Mouse (Mus musculus) left cerebral cortex, postnatal 4 days (tissue): ENCODE data around the gene Tas1r3. TPM values are rescaled to one million over a fixed set of nuclear protein-coding genes. Genes with fewer than 3 reads are reported as not detected.

Source experiments
- DNase-seq: peaks from one replicate; pipeline ENCODE4 v3.0.0-alpha.2; 2022
- intact Hi-C: fragments of 180-260 bp; cut with DNase I; formaldehyde crosslinking; loops from one replicate; pipeline ENCODE4 v1.15.1; 2025
- total RNA-seq, 2 experiments: library from RNA; stranded (reverse); gene quantifications; 2 replicates each; pipeline ENCODE4 v1.2.3; 2021

Gene Tas1r3
- total RNA-seq: under 1 TPM; 0.28 to 0.32 TPM

- DNase-seq: no peak
- intact Hi-C loops: no loop called here
These were observed at the start of gene Tas1r3 for GRCm38 (mm10) chr4:155863001-155863400. TSS of gene Tas1r3 (minus strand) at chr4:155863362.

- no peak for DNase-seq
- intact Hi-C loops: no loop called here
These were observed 45.6 kb upstream of the Tas1r3 start for GRCm38 (mm10) chr4:155908751-155909150.

- DNase-seq: no peak
- intact Hi-C loops: no loop called here
These were observed 45.1 kb upstream of the Tas1r3 start for GRCm38 (mm10) chr4:155908281-155908680.

GRCm38 (mm10) chr4:155907003-155907402, 43.8 kb upstream of the Tas1r3 start:
- no peak for DNase-seq
- intact Hi-C loops: no loop called here

GRCm38 (mm10) chr4:155906125-155906524, 43.0 kb upstream of the Tas1r3 start:
- DNase-seq: no peak
- intact Hi-C loops: no loop called here

- DNase-seq: no peak
- intact Hi-C loops: no loop called here
These were observed 42.5 kb upstream of the Tas1r3 start for GRCm38 (mm10) chr4:155905634-155906033.

- DNase-seq: peak; percentile 48
- intact Hi-C loops: no loop called here
These were observed 41.3 kb upstream of the Tas1r3 start for GRCm38 (mm10) chr4:155904318-155905102.

GRCm38 (mm10) chr4:155903246-155903645, 40.1 kb upstream of the Tas1r3 start:
- no peak for DNase-seq
- intact Hi-C loops: no loop called here

- intact Hi-C loops: no loop called here
- DNase-seq: peak; percentile 49
These were observed 38.0 kb upstream of the Tas1r3 start for GRCm38 (mm10) chr4:155901205-155901604.

- DNase-seq: no peak
- intact Hi-C loops: no loop called here
These were observed 36.2 kb upstream of the Tas1r3 start for GRCm38 (mm10) chr4:155899355-155899754.

GRCm38 (mm10) chr4:155898318-155898717, 35.2 kb upstream of the Tas1r3 start:
- no peak for DNase-seq
- intact Hi-C loops: no loop called here

GRCm38 (mm10) chr4:155896461-155896860, 33.3 kb upstream of the Tas1r3 start:
- intact Hi-C loops: no loop called here
- no peak for DNase-seq

- DNase-seq: no peak
- intact Hi-C loops: no loop called here
These were observed 32.7 kb upstream of the Tas1r3 start for GRCm38 (mm10) chr4:155895826-155896225.

GRCm38 (mm10) chr4:155895216-155895615, 32.1 kb upstream of the Tas1r3 start:
- DNase-seq: peak; percentile 67

GRCm38 (mm10) chr4:155894311-155894881, 31.2 kb upstream of the Tas1r3 start:
- intact Hi-C loops: loop anchor here (5.0 kb wide), 1 partner anchor 53 kb away; no protein-coding TSS in a partner anchor
- peak; percentile 46 for DNase-seq

More at GRCm38 (mm10) chr4:155895216-155895615, 32.1 kb upstream of the Tas1r3 start:
- intact Hi-C loops: no loop called here

GRCm38 (mm10) chr4:155893212-155893690, 30.1 kb upstream of the Tas1r3 start:
- intact Hi-C loops: loop anchor here (5.0 kb wide), 1 partner anchor 54 kb away; no protein-coding TSS in a partner anchor
- DNase-seq: no peak

- intact Hi-C loops: loop anchor here (5.0 kb wide), 1 partner anchor 55 kb away; no protein-coding TSS in a partner anchor
- peak; percentile 42 for DNase-seq
These were observed 29.5 kb upstream of the Tas1r3 start for GRCm38 (mm10) chr4:155892438-155893211.

GRCm38 (mm10) chr4:155892017-155892416, 28.9 kb upstream of the Tas1r3 start:
- peak; percentile 90 for DNase-seq
- intact Hi-C loops: loop anchor here (5.0 kb wide), 1 partner anchor 55 kb away; no protein-coding TSS in a partner anchor

- intact Hi-C loops: loop anchor here (5.0 kb wide), 1 partner anchor 56 kb away; no protein-coding TSS in a partner anchor
- peak; percentile 99 for DNase-seq
These were observed 28.4 kb upstream of the Tas1r3 start, which contains the start of the genes Pusl1 and Acap3 for GRCm38 (mm10) chr4:155891551-155892001. TSS of gene Pusl1 (minus strand) at chr4:155891781. TSS of gene Acap3 (plus strand) at chr4:155891822.

- intact Hi-C loops: loop anchor here (5.0 kb wide), 1 partner anchor 56 kb away; no protein-coding TSS in a partner anchor
- no peak for DNase-seq
These were observed 27.9 kb upstream of the Tas1r3 start for GRCm38 (mm10) chr4:155891011-155891471.
